Mouse (Mus musculus) megakaryocyte, embryonic 14.5 days (primary cell): Measurements from ENCODE around the gene Eps8l3.

Experiments
- FLI1 ChIP-seq: IDR thresholded peaks from 2 replicates; pipeline ENCODE4 v1.6.1; 2012; ENCODE audit warnings: low read length, inconsistent platforms, mixed read lengths
- GATA1 ChIP-seq: IDR thresholded peaks from 3 replicates; pipeline ENCODE4 v1.6.1; 2012; ENCODE audit warnings: mixed read lengths, low read length, inconsistent platforms, borderline replicate concordance

- TF ChIP-seq FLI1 (no peak), GATA1 (no peak)
These were observed 11.5 kb upstream of the Eps8l3 start for GRCm38 (mm10) chr3:107865364-107866091.
